Mouse (Mus musculus) midbrain, postnatal 0 days (tissue): ENCODE results near the gene Tns1. TPM values are rescaled to one million over a fixed set of nuclear protein-coding genes. Genes with fewer than 3 reads are reported as not detected.

Experiments
- ATAC-seq: fragments of 200-750 bp; cut with Nextera tagmentation; 2 replicates; pipeline ENCODE4 v1.8.0; 2017; ENCODE audit warnings: moderate number of reproducible peaks, mild to moderate bottlenecking, moderate TSS enrichment, moderate library complexity; ENCODE audit not compliant: low FRiP score
- DNase-seq: peaks from one replicate; pipeline ENCODE4 v3.0.0-alpha.2; 2015; ENCODE audit warnings: low spot score
- H3K27ac ChIP-seq: fragments of 300-500 bp; sonication (generic); 2 replicates; pipeline ENCODE4 v1.5.1; 2014; ENCODE audit warnings: low read depth, mild to moderate bottlenecking, low read length, mixed read lengths
- H3K27me3 ChIP-seq: fragments of 300-500 bp; sonication (generic); 2 replicates; pipeline ENCODE4 v1.6.1; 2014; ENCODE audit warnings: low read length, control low read depth, mixed read lengths; ENCODE audit not compliant: insufficient read depth
- H3K36me3 ChIP-seq: fragments of 300-500 bp; sonication (generic); 2 replicates; pipeline ENCODE4 v1.6.1; 2014; ENCODE audit warnings: low read length, control low read depth, mixed read lengths; ENCODE audit not compliant: insufficient read depth
- H3K4me1 ChIP-seq: fragments of 300-500 bp; sonication (generic); 2 replicates; pipeline ENCODE4 v1.6.1; 2014; ENCODE audit warnings: mild to moderate bottlenecking, control low read depth, antibody characterized with exemption, low read length, mixed read lengths; ENCODE audit not compliant: insufficient read depth
- H3K4me2 ChIP-seq: fragments of 300-500 bp; sonication (generic); 2 replicates; pipeline ENCODE4 v1.6.1; 2014; ENCODE audit warnings: low read depth, mild to moderate bottlenecking, low read length, mixed read lengths; ENCODE audit not compliant: poor library complexity, severe bottlenecking
- H3K4me3 ChIP-seq: fragments of 300-500 bp; sonication (generic); 2 replicates; pipeline ENCODE4 v1.5.1; 2014; ENCODE audit warnings: low read depth, mild to moderate bottlenecking, low read length, moderate library complexity
- H3K9ac ChIP-seq: fragments of 300-500 bp; sonication (generic); replicated peaks from 2 replicates; pipeline ENCODE4 v1.6.1; 2014; ENCODE audit warnings: mild to moderate bottlenecking, low read length, moderate library complexity, mixed read lengths; ENCODE audit not compliant: poor library complexity, severe bottlenecking
- H3K9me3 ChIP-seq: fragments of 300-500 bp; sonication (generic); 2 replicates; pipeline ENCODE4 v1.6.1; 2016; ENCODE audit warnings: low read length, control low read depth
- CTCF ChIP-seq: IDR thresholded peaks from 2 replicates; pipeline ENCODE4 v1.5.1; 2016; ENCODE audit warnings: antibody characterized with exemption, mild to moderate bottlenecking
- WGBS: fragments of 180-500 bp; shearing (Covaris S2); extraction: QIAGEN DNeasy Blood & Tissue Kit; methylation state at CpG from one replicate; pipeline ENCODE4 v1.1.7; 2014; 5-methylcytosine and 5-hydroxymethylcytosine counted together
- polyA plus RNA-seq: library from polyadenylated mRNA; unstranded; fragments of >200 nt; fragmentation: Nextera tagmentation; extraction: Ambion mirVana; gene quantifications from 2 replicates; pipeline ENCODE4 v1.2.1, GENCODE M21; 2015
- total RNA-seq: library from RNA; depleted of rRNA; stranded (reverse); fragments of >200 nt; gene quantifications from 2 replicates; pipeline ENCODE4 v1.2.3, GENCODE M21; 2014

Tns1 gene
- total and polyA plus RNA-seq, 2 experiments from 2014 or later: 9.8 to 31.5 TPM

DNA sequence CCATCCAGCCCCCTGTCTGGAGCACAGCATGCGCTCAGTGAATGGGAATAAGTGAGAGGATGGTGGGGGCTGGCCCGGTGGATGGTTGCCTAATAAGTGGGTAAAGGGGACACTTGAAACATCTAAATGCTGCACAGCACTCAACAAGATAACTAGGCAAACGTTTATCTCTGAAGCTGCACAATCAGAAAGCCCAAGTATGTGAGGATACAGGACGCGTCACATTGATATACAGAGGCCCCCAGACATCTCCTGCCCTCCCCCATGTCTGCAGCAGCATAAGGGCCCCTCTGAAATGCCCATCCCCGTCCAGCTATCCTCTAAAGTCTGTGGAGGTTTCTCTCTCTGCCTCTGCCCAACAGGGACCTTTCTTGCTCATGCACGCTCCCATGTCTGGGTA is 83.1 kb downstream of the Tns1 start:
- H3K4me2 ChIP-seq: no peak overlapping the region
- DNase-seq: no peak
- no peak for ATAC-seq
- H3K27ac ChIP-seq: no peak overlapping the region
- 0 out of 2 replicates have a peak, but pooled peaks cover 4% of the 10 kb centered on the region for H3K4me1 ChIP-seq
- no peak overlapping the region for H3K4me3 ChIP-seq
- H3K36me3 ChIP-seq: no peaks in the 10 kb centered on the region
- WGBS: 70% methylated on average over 7 of the region's 7 CpGs
- no peaks in the 10 kb centered on the region for H3K9me3 ChIP-seq
- no peak overlapping the region for H3K9ac ChIP-seq
- H3K27me3 ChIP-seq: peaks cover 7% of the 10 kb centered on the region; the same call in 1 of the 2 replicates
- no peak for TF ChIP-seq CTCF

DNA sequence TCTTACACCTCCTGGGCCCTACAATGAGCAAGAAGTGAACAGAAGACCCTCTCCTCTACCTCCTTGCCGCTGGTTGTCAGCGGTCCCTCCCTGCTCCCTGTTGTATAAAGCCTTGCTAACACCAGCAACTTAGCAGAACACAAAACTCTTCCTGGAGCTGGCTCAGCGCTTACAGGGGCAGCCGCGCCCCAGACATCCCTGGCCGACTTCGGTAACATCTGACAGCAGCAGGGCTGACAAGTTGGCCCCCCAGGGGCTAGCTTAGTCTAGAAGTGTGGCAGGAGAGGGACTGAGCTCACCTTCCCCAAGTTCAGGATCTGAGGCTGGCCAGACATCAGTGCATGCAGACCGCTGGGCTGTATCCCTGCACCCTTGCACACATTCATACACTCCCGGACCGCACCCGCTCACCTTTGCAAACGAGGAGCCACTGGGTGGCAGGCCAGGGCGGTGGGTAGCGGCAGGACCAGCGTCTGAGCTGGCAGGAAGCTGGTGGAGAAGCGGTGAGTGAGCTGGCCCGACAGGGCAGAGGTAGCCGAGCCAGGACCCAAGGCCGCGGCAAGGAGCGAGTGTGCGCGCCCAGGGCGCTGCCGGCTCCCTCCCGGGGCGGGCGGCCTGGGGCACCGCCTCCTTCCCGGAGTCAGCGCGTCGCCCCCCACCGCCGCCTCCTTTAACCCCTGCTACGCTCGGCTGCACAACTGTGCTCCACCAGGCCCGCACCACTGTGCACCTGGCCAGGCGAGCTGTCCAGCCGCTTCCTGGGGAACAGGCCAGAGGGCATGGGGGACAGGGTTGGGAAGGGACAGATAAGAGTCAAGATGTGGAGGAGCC is 87.5 kb downstream of the Tns1 start:
- Histone ChIP-seq H3K9ac (peak overlapping the region; percentile 29; the same call in 1 of the 2 replicates), H3K4me2 (peak overlapping the region; percentile 67), H3K36me3 (no peaks in the 10 kb centered on the region), H3K4me1 (0 out of 2 replicates have a peak, but pooled peaks cover 4% of the 10 kb centered on the region), H3K27ac (no peak overlapping the region), H3K4me3 (peak overlapping the region; percentile 39), H3K9me3 (no peaks in the 10 kb centered on the region), H3K27me3 (peaks cover 7% of the 10 kb centered on the region; the same call in 1 of the 2 replicates)
- 4% methylated on average over 39 of the region's 40 CpGs for WGBS
- peak; percentile 62 for TF ChIP-seq CTCF
- DNase-seq (no peak), ATAC-seq (peak; percentile 57)

DNA sequence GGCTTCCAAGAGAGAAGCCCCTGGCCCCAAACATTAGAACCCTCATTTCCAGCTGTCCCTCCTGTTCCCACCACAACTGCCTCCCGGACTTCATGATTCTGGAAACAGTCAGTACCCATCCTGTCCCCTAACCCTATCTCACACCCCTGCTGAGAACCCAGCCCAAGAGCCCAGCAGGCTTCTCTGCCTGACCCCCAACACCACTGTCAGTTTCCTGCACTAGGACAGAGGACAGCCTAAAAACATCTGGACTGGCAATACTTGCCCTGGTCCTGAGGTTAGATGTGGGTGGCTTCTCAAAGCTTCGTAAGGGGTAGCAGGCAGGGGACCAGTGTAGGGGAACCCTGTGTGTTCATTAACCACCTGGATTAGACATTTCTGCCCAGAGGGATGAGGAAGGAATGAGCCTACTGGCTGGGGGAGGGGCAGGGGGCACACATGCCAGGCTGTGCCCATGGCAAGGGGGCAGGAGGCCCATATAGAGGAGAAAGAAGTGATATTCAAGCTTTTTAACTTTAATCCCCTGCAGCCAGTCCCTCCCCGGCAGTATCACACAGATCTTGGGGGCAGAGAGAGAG is 88.2 kb downstream of the Tns1 start:
- Histone ChIP-seq H3K9ac (no peak overlapping the region), H3K27me3 (peaks cover 7% of the 10 kb centered on the region; the same call in 1 of the 2 replicates), H3K36me3 (no peaks in the 10 kb centered on the region), H3K4me3 (no peak overlapping the region; the same call in 1 of the 2 replicates), H3K4me2 (peak overlapping the region; percentile 20), H3K9me3 (no peaks in the 10 kb centered on the region), H3K27ac (no peak overlapping the region), H3K4me1 (0 out of 2 replicates have a peak, but pooled peaks cover 4% of the 10 kb centered on the region)
- WGBS: 50% methylated on average over 3 of the region's 3 CpGs
- no peak for TF ChIP-seq CTCF
- DNase-seq (no peak), ATAC-seq (no peak)

DNA sequence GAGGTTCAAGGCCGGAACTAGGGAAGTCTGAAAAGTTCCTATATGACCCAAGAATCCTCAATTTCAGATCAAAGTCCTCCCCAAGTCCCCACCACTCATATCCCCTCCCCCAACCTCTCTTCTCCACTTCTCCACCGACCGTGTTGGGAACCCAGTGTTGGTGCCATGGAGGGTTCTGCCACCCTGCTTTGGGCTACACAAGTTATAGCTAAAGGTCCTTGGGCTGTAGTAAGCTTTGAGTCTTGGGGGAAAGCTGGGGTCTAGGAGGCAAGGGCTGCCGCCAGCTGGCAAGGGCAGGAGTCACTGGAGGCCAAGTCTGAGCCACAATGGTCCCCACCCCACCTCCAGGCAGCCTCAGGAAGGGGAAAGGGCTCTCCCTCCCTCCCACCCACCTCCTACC is 88.8 kb downstream of the Tns1 start:
- Histone ChIP-seq H3K9me3 (no peaks in the 10 kb centered on the region), H3K27me3 (peaks cover 7% of the 10 kb centered on the region; the same call in 1 of the 2 replicates), H3K4me1 (0 out of 2 replicates have a peak, but pooled peaks cover 4% of the 10 kb centered on the region), H3K9ac (no peak overlapping the region), H3K27ac (no peak overlapping the region), H3K4me2 (peak overlapping the region; percentile 20; the same call in 1 of the 2 replicates), H3K4me3 (no peak overlapping the region), H3K36me3 (no peaks in the 10 kb centered on the region)
- ATAC-seq: no peak
- no peak for TF ChIP-seq CTCF
- 73% methylated on average over 4 of the region's 4 CpGs for WGBS
- no peak for DNase-seq

DNA sequence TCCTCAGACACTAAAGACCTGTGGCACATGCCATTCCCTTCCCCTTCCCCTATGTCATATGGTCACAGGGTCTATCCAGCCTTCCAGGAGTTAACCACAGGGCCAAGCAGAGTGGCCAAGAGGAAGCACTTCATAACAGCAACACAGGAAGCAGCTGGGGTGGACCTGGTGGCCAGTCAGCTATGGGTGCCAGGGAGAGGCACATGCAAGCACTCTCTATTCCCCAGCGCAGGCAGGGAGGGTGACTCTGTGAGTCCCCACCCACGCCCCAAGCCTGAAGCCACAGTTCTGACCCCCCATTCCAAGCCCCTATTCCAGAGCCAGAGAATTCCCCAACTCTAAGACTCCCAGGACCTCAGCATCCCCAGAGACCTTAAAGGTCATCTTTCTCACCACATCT is 89.5 kb downstream of the Tns1 start:
- no peak for ATAC-seq
- no peaks in the 10 kb centered on the region for H3K9me3 ChIP-seq
- TF ChIP-seq CTCF: no peak
- 0 out of 2 replicates have a peak, but pooled peaks cover 4% of the 10 kb centered on the region for H3K4me1 ChIP-seq
- no peak overlapping the region for H3K4me2 ChIP-seq
- no peak overlapping the region for H3K9ac ChIP-seq
- peaks cover 7% of the 10 kb centered on the region; the same call in 1 of the 2 replicates for H3K27me3 ChIP-seq
- 80% methylated on average over 2 of the region's 2 CpGs for WGBS
- DNase-seq: no peak
- H3K36me3 ChIP-seq: no peaks in the 10 kb centered on the region
- H3K4me3 ChIP-seq: no peak overlapping the region
- H3K27ac ChIP-seq: no peak overlapping the region

DNA sequence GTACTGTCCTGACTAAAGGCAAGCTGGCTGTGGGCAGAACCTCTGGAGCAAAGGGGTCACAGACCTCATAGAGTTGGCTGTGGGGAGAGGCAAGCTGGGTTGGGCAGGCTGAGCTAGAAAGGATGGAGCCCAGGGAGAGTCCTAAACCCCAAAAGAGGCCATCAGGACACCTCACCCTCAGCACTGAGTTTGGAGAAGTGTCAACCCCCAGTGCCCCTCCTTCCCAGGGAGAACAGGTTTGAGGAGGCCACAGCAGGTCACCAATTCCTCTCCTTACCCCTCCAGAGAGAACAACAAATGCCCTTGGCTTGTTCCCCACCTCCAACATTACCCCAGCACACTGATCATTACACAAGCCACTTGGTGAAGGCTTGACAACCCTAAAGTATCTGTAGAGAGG is 90.0 kb downstream of the Tns1 start:
- Histone ChIP-seq H3K4me3 (no peak overlapping the region), H3K27ac (no peak overlapping the region), H3K36me3 (no peaks in the 10 kb centered on the region), H3K9me3 (no peaks in the 10 kb centered on the region), H3K4me1 (0 out of 2 replicates have a peak, but pooled peaks cover 4% of the 10 kb centered on the region), H3K4me2 (no peak overlapping the region), H3K27me3 (peaks cover 7% of the 10 kb centered on the region; the same call in 1 of the 2 replicates), H3K9ac (no peak overlapping the region)
- no peak for ATAC-seq
- TF ChIP-seq CTCF: no peak
- DNase-seq: no peak
